Mouse (Mus musculus) cerebellum, adult 11-12 months (tissue): ENCODE measurements at regions not wholly inside any gene's neighbourhood (a gene's known extent, or its start where the extent isn't known, plus 50 kb on each side); places are given as distances from the start of the nearest gene placed in this dataset.

Experiments
- DNase-seq: peaks from one replicate; pipeline ENCODE4 v3.0.0; 2022

DNA sequence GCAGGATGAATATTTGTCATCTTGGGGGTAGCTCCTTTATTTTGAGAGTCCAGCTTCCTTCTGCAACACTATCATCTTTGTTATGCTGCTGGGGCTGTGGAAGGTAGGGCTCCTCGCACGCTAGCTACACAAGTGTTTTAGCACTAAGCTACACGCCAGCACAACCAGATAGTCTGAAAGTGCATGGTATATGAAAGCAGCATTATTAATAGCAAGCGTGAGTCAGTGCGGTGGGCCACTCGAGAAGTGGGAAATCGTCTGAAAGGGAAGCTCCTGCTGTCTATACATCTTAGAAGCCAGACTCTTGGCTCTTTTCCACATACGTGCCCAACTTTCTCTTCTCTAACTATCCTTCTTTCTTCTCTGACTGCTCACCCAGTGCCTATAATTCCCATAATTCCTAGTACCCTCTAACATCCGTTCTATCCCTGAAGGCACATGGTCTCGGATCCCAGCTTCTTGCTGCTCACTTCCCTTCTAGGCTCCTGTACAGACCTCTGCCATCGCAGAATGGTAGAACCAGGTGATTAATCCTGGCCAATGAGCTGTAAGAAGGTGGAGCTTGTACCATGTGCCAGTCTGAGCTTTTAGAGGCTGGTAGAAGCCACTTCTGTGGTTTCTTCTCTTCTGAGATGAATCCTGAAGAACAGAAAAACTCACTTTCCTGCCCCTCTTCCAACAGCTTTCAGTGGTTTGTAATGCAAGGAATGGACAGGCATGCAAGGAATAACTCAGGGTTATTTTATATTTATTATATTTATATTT is 55.5 kb downstream of the E030025P04Rik start:
- DNase-seq = no peak

- DNase-seq = no peak
Measured at GRCm38 (mm10) chr11:109081957-109082356, 62.2 kb downstream of the E030025P04Rik start.

- DNase-seq = no peak
Measured at GRCm38 (mm10) chr11:109081454-109081853, 62.7 kb downstream of the E030025P04Rik start.

- no peak for DNase-seq
Measured at GRCm38 (mm10) chr11:109080847-109081415, 63.2 kb downstream of the E030025P04Rik start.

DNA sequence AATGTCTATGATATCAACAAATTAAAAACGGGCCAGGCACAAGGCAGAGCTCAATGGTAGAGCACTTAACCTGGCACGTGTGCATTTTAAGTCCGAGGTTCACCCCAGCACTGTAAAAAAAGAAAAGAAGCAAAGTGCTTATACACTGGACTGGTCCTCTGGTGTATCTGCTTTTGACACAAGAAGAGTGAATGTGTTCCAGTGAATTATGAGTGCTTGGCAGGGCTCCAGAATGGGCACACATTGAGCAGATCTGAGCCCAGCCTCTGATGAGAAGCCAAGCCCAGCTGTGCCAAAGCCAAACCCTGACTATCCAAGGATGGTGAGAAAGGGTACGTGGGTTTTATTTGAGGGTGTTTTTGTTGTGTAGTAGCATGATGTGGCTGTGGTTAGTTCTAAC is 64.7 kb downstream of the E030025P04Rik start:
- no peak for DNase-seq

DNA sequence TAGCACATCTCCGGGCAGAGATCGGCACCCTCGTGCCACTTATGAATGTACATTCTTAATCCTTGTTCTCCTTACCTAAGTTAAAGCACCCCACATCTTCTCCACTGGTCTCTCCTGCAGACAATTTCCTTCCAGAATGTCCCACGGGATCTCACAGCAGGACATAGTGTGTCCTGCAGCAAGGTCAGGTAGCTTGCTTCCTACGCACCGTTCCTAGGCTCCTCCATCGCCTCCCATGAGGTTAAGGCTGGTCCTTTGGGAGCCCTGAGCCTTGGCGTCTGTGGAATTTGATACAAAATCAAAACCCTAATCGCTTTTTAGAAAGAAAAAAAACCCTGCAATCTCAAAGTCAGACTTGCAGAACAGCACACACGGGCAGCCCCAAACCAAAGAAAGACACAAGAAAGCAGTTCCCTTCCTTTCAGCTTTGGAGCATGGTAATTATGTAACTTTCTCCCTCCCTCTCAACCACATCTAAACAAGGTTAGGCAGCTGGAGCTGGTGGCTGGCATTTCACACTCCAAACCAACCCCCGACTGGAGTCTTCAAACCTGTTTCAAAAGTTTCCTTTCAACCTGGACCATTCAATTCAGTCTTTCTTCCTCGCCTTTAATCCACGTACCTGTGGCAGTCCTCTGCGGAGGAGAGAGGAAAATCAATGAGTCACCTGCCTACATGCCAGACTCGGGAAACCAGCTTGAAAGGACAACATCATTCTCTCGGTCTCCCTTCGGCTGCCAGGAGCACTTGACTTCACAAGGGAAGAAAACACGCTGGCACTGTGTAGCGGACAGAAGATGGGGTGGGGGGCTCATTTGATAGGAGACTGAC is 67.4 kb downstream of the E030025P04Rik start:
- DNase-seq = no peak

DNA sequence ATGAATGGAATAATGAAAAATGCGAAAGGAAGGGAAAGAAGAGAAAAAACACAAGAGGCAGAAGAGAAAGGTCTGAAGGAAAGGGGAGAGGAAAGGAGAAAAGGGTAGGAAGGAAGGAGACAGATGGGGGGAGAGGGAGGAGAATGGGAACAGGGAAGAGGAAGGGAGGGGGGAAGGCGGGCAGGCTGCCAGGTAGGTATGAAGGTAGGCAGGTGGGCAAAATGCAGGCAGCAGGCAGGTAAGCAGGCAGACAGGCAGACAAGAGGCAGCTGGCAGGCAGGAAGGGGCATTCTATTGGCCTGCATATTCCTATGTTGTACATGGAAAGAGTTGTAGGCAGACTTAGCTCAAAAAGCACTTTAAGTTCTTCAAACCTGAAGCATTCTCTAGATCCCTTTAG is 72.8 kb downstream of the E030025P04Rik start:
- DNase-seq = no peak

DNA sequence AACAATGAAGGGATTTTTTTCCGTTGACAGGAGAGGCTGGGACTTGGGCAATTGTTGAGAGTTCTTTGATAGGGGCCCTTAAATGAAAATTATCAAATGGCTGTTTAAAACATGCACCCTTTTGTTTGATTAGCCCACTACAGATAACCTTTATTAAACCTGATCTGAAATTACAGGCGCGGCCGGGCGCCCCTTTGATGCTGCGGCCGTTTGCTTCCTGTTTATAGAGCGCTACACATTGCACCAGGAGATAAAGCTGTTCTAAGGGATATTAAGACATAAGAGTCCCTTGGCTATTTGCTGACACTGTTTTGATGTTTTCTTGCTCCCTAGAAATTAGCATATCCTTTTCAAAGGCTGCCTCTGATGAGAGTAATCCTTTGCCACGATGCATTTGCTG is 73.8 kb downstream of the E030025P04Rik start:
- DNase-seq = no peak

DNA sequence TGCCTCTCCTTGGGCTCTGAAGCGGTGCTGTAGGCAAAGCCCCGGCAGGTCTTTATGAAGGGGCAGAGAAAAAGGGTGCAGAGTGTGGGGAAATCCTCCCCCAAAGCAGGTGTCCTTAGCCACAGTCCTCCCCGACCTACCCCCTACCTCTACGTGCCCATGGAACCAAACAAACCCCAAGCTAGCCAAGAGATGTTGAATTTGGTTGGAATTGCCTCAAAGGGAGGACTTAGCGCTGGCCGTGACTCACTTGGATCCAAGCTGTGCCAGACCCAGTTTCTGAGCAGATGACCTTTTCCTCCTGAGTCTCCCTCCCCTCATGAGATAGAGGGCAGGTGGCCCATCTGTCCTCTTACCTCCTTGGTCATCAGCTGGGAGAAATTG is 74.9 kb downstream of the E030025P04Rik start:
- peak; percentile 58 for DNase-seq

DNA sequence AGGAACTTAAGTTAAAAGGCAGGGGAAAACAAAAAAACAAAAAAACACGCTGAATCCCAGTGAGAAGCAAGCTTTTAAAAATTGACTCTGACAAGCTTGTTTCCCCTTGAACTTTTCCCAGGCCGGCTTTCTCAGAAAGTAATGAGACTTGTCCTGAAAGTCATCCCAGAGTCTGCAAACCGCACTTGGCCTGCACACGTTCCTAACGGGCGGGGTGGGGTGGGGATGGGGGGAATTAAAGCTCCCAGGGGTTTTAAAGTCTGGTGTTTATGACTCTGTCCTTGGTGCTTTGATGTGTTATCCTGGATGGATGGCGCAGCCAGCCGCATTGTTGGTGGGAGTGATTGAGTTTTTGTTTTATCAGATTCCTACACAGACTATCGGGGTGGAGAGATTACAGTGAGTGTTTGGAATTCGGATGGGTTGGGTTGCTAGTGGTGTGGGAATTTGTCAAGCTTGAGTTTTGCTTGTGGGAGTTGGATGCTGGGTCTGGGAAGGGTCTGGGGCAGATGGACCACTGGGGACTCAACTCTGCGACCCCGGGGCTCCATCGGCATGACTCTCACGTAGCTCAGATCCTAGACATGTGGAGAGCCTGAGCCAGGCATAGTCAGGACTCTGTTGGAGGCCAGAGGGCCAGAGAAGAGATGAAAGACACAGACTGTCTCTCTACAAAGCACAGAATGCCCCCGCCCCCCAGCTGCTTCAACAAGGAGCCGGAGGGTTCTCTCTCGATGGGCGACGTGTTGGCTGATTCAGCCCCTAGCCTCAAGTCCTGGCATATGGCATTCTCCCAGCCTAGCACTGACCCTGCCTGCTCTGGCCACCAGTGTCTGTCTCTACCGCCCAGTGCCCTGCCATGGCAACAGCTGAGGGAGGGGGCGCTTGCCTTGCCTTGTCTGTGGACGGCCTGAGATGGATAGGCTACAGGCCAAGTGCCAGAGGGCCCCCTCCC is 75.5 kb downstream of the E030025P04Rik start:
- DNase-seq = peak; percentile 35

DNA sequence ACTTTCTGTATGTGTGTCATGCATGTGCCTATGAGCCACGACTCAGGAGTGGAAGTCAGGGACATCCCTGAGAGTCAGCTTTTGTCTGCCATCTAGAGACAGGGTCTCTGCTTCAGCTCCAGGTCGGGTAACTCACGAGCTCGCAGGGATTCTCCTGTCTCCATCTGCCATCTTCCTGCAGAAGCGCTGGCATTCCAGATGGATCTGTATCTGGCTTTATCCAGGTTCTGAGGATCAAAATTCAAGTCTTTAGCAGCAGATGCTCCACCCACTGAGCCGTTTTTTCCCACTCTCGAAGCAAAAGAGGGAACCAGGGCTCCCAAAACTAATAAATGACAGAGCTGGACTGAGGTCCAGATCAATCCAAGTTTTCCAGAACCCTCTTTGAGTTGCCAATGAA is 76.4 kb downstream of the E030025P04Rik start:
- no peak for DNase-seq

- no peak for DNase-seq
Measured at GRCm38 (mm10) chr11:109061971-109062370, 82.2 kb downstream of the E030025P04Rik start.

DNA sequence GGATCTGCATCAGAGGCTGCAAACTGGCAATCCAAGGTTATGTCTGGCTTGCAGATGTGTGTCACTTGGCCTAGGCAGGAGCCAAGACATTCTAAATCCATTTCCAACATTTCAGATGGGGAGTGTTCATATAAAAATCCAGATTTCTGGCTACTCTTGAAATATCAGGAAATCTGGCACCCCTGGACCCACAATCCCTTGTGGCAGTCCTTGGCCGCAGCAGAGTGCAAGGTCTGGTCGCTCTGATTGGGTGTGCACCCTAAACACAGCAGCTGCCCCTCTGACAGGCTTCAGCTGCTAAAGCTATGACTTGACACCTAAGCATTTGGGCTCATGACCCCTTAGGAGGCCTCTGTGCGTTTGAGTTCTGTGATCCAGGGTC is 83.7 kb downstream of the E030025P04Rik start:
- DNase-seq = no peak

- no peak for DNase-seq
Measured at GRCm38 (mm10) chr11:109059863-109060526, 84.2 kb downstream of the E030025P04Rik start.

DNA sequence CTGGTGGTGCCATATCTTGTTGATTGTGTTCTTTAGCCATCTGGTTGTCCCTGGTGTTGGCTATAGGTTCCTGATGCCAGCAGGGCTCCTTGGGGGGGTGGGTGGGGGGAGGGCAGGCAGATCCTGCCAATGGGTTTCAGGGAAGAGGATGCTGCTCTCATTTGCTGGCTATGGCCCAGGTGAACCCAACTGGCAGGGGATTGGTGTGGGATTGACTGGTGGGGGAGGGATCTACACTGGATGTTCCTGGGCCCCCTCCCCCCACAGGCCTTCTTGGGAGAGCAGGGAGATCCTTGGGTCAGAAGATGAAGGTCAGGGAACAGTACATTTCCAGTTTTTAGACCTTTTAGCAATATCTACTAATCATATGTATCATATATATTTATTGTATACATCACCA is 86.1 kb downstream of the E030025P04Rik start:
- DNase-seq = no peak

- DNase-seq = no peak
Measured at GRCm38 (mm10) chr11:109048257-109049101, 95.7 kb downstream of the E030025P04Rik start.

DNA sequence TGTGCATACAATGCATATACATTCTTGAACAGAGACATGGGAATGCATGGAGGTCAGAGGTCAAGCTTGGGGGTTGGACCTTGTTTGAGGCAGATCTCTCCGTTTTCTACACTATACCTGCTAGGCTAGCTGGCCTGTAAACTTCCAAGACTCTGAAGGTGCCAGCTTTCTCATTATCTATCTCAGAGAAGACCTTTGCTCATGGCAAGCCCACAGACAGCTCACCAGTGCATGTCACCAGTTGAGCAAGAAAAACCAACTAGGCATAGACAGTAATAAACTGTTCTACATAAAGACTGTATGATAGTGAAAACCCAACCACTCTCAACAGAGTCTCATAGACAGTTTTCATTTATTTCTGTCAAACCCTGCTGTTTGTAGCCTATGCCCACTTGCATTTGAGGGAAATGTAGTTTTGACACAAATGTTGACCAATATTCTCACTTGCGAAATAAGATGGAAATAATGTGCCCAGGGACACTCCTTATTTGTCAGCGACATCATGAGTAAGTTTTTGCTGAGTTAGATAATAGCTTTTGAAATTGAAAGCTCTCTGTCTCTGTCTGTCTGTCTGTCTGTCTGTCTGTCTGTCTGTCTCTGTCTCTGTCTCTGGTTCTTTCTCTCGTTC is 96.6 kb downstream of the E030025P04Rik start:
- DNase-seq = no peak

DNA sequence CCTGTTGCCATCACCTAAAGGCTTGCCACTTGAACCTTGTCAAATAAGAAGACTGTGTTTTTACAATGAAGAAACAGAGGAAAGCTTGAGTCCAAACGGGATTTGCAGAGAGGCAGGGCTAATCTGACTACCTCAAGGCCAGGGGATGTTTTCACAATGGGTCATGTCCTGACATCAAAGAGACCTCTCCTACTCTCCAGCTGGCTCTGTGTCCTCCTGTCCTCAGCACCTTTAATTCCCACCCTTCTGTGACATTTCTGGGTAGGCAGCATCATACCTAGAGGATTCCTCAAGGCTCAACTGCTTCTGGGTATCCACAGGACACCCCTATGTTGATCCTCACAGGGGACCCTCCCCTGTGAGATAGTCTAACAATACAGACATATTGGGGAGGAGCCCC is 97.7 kb downstream of the E030025P04Rik start:
- no peak for DNase-seq

DNA sequence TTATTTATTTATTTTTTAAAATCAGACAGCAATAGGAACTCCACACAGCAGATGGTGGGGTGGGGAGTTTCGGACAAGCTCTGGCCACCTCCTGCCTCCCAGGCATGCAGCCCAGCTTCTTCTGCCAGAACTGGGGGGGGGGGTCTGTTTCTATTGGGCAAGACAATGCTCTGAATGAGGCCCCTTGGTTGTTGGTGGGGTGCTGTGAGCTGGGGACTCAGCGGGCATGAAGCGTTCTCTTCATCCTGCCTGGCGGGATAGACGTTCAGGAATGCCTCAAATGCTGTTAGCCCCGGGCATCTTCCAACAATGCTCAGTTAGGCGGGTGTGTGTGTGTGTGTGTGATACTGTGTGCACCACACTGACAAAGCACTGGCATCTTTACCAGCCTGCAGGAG is 103.7 kb downstream of the E030025P04Rik start:
- DNase-seq = peak; percentile 55

- DNase-seq = no peak
Measured at GRCm38 (mm10) chr11:109039792-109040518, 104.2 kb downstream of the E030025P04Rik start.
